Mouse (Mus musculus) heart, embryonic 11.5 days (tissue): ENCODE results near the gene Arel1. TPM values are rescaled to one million over a fixed set of nuclear protein-coding genes. Genes with fewer than 3 reads are reported as not detected.
A peak's percentile ranks its signal among the peaks of the same experiment; 100 is the strongest.

Experiments used
- ATAC-seq: fragments of 200-750 bp; cut with Nextera tagmentation; replicated peaks from 2 replicates; pipeline ENCODE4 v1.8.0; 2017; ENCODE audit warnings: moderate library complexity; ENCODE audit not compliant: insufficient number of reproducible peaks, low FRiP score, low TSS enrichment
- H3K27ac ChIP-seq: fragments of 300-500 bp; sonication (generic); 2 replicates; pipeline ENCODE4 v1.5.1; 2014; ENCODE audit warnings: mild to moderate bottlenecking, low read depth, low read length
- H3K27me3 ChIP-seq: fragments of 300-500 bp; sonication (generic); 2 replicates; pipeline ENCODE4 v1.6.1; 2014; ENCODE audit warnings: mild to moderate bottlenecking, low read length, mixed read lengths; ENCODE audit not compliant: control insufficient read depth, insufficient read depth
- H3K36me3 ChIP-seq: fragments of 300-500 bp; sonication (generic); 2 replicates; pipeline ENCODE4 v1.6.1; 2014; ENCODE audit warnings: mild to moderate bottlenecking, low read length, moderate library complexity, mixed read lengths; ENCODE audit not compliant: control insufficient read depth, insufficient read depth
- H3K4me1 ChIP-seq: fragments of 300-500 bp; sonication (generic); 2 replicates; pipeline ENCODE4 v1.6.1; 2014; ENCODE audit warnings: low read length; ENCODE audit not compliant: control insufficient read depth, insufficient read depth
- H3K4me2 ChIP-seq: fragments of 300-500 bp; sonication (generic); 2 replicates; pipeline ENCODE4 v1.6.1; 2014; ENCODE audit warnings: mild to moderate bottlenecking, moderate library complexity
- H3K4me3 ChIP-seq: fragments of 300-500 bp; sonication (generic); 2 replicates; pipeline ENCODE4 v1.5.1; 2014; ENCODE audit warnings: low read depth, low read length
- H3K9ac ChIP-seq: fragments of 300-500 bp; sonication (generic); 2 replicates; pipeline ENCODE4 v1.6.1; 2014; ENCODE audit warnings: mild to moderate bottlenecking, low read depth, low read length, moderate library complexity
- H3K9me3 ChIP-seq: fragments of 300-500 bp; sonication (generic); replicated peaks from 2 replicates; pipeline ENCODE4 v1.6.1; 2016; ENCODE audit warnings: low read length; ENCODE audit not compliant: control insufficient read depth
- WGBS: fragments of 180-500 bp; shearing (Covaris S2); extraction: QIAGEN DNeasy Blood & Tissue Kit; methylation state at CpG from one replicate; pipeline ENCODE4 v1.1.7; 2014; ENCODE audit not compliant: insufficient replicate concordance; 5-methylcytosine and 5-hydroxymethylcytosine counted together
- polyA plus RNA-seq: library from polyadenylated mRNA; unstranded; fragments of >200 nt; fragmentation: Nextera tagmentation; extraction: Ambion mirVana; gene quantifications from 2 replicates; pipeline ENCODE4 v1.2.1, GENCODE M21; 2014

Arel1 gene
- polyA plus RNA-seq, 1 experiment from 2014 or later = 13.1 TPM

GRCm38 (mm10) chr12:84885107-84885876 lies 85.4 kb downstream of the Arel1 start:
- Histone ChIP-seq H3K4me3 (no peak overlapping the region), H3K4me1 (no peaks in the 10 kb centered on the region), H3K4me2 (no peak overlapping the region), H3K9ac (no peak overlapping the region), H3K27ac (no peak overlapping the region), H3K36me3 (no peaks in the 10 kb centered on the region), H3K27me3 (0 out of 2 replicates have a peak, but pooled peaks cover 4% of the 10 kb centered on the region), H3K9me3 (0 out of 2 replicates have a peak, but pooled peaks cover 2% of the 10 kb centered on the region)
- WGBS = 57% methylated on average over 11 of the region's 11 CpGs
- no peak for ATAC-seq

GRCm38 (mm10) chr12:84884423-84885076 lies 86.2 kb downstream of the Arel1 start:
- Histone ChIP-seq H3K27me3 (peaks cover 4% of the 10 kb centered on the region; the same call in 1 of the 2 replicates), H3K27ac (no peak overlapping the region), H3K4me3 (no peak overlapping the region)

GRCm38 (mm10) chr12:84882796-84883195 lies 87.9 kb downstream of the Arel1 start:
- H3K9ac ChIP-seq = no peak overlapping the region
- H3K27ac ChIP-seq = no peak overlapping the region
- H3K36me3 ChIP-seq = no peaks in the 10 kb centered on the region
- H3K4me1 ChIP-seq = no peaks in the 10 kb centered on the region
- no peak for ATAC-seq
- H3K27me3 ChIP-seq = peaks cover 11% of the 10 kb centered on the region
- H3K9me3 ChIP-seq = 0 out of 2 replicates have a peak, but pooled peaks cover 2% of the 10 kb centered on the region
- H3K4me2 ChIP-seq = no peak overlapping the region
- 76% methylated on average over 4 of the region's 4 CpGs for WGBS
- no peak overlapping the region for H3K4me3 ChIP-seq

More at GRCm38 (mm10) chr12:84884423-84885076, 86.2 kb downstream of the Arel1 start:
- 0 out of 2 replicates have a peak, but pooled peaks cover 2% of the 10 kb centered on the region for H3K9me3 ChIP-seq
- H3K4me1 ChIP-seq = no peaks in the 10 kb centered on the region
- H3K4me2 ChIP-seq = no peak overlapping the region
- H3K36me3 ChIP-seq = no peaks in the 10 kb centered on the region
- 73% methylated on average over 7 of the region's 7 CpGs for WGBS
- H3K9ac ChIP-seq = no peak overlapping the region
- no peak for ATAC-seq

GRCm38 (mm10) chr12:84880091-84880490 lies 90.6 kb downstream of the Arel1 start:
- 53% methylated on average over 11 of the region's 11 CpGs for WGBS
- H3K4me1 ChIP-seq = peaks cover 4% of the 10 kb centered on the region; the same call in 1 of the 2 replicates
- no peak overlapping the region for H3K9ac ChIP-seq
- H3K9me3 ChIP-seq = no peaks in the 10 kb centered on the region
- peaks cover 38% of the 10 kb centered on the region for H3K27me3 ChIP-seq
- no peak for ATAC-seq
- H3K36me3 ChIP-seq = no peaks in the 10 kb centered on the region
- no peak overlapping the region for H3K27ac ChIP-seq
- H3K4me2 ChIP-seq = no peak overlapping the region
- H3K4me3 ChIP-seq = no peak overlapping the region

GRCm38 (mm10) chr12:84876481-84877121 lies 94.1 kb downstream of the Arel1 start, which contains the start of gene Ltbp2:
Gene Ltbp2, minus strand, starts transcription at chr12:84876532.
- H3K9me3 ChIP-seq = no peaks in the 10 kb centered on the region
- H3K4me1 ChIP-seq = peaks cover 4% of the 10 kb centered on the region; the same call in 1 of the 2 replicates
- peak; percentile 68 for ATAC-seq
- no peak within 1 kb of the TSS for H3K9ac ChIP-seq
- H3K4me3 ChIP-seq = peak within 1 kb of the TSS; percentile 47
- 2% methylated on average over 34 of the region's 34 CpGs for whole genome bisulfite sequencing
- H3K27me3 ChIP-seq = peaks cover 49% of the 10 kb centered on the region
- no peak within 1 kb of the TSS for H3K27ac ChIP-seq
- H3K4me2 ChIP-seq = peak within 1 kb of the TSS; percentile 75
- H3K36me3 ChIP-seq = no peaks in the 10 kb centered on the region

- 0 out of 2 replicates have a peak, but pooled peaks have one; percentile 23 for ATAC-seq
- H3K9ac ChIP-seq = no peak overlapping the region
- H3K4me1 ChIP-seq = peaks cover 4% of the 10 kb centered on the region; the same call in 1 of the 2 replicates
- no peaks in the 10 kb centered on the region for H3K9me3 ChIP-seq
- peak overlapping the region; percentile 47 for H3K4me3 ChIP-seq
- H3K36me3 ChIP-seq = no peaks in the 10 kb centered on the region
- no peak overlapping the region for H3K27ac ChIP-seq
- H3K4me2 ChIP-seq = peak overlapping the region; percentile 75
- WGBS = under 1% methylated on average over 58 of the region's 59 CpGs
- peaks cover 49% of the 10 kb centered on the region for H3K27me3 ChIP-seq
These were observed 94.8 kb downstream of the Arel1 start for GRCm38 (mm10) chr12:84875761-84876480.

- 1% methylated on average over 3 of the region's 3 CpGs for WGBS
- no peak overlapping the region for H3K27ac ChIP-seq
- H3K4me3 ChIP-seq = no peak overlapping the region
- H3K9me3 ChIP-seq = no peaks in the 10 kb centered on the region
- H3K4me1 ChIP-seq = peaks cover 4% of the 10 kb centered on the region; the same call in 1 of the 2 replicates
- H3K4me2 ChIP-seq = no peak overlapping the region
- no peak for ATAC-seq
- peaks cover 43% of the 10 kb centered on the region for H3K27me3 ChIP-seq
- no peaks in the 10 kb centered on the region for H3K36me3 ChIP-seq
- H3K9ac ChIP-seq = no peak overlapping the region
These were observed 97.3 kb downstream of the Arel1 start for GRCm38 (mm10) chr12:84873434-84873833.

- Histone ChIP-seq H3K4me1 (peaks cover 4% of the 10 kb centered on the region; the same call in 1 of the 2 replicates), H3K9ac (no peak overlapping the region), H3K27me3 (peaks cover 40% of the 10 kb centered on the region), H3K4me3 (no peak overlapping the region), H3K27ac (no peak overlapping the region), H3K4me2 (no peak overlapping the region), H3K9me3 (no peaks in the 10 kb centered on the region), H3K36me3 (no peaks in the 10 kb centered on the region)
- 64% methylated on average over 2 of the region's 2 CpGs for WGBS
- ATAC-seq = no peak
These were observed 98.4 kb downstream of the Arel1 start for GRCm38 (mm10) chr12:84872310-84872709.
